Mouse (Mus musculus): Measurements from ENCODE around the gene Gm4064. TPM values are rescaled to one million over a fixed set of nuclear protein-coding genes. Genes with fewer than 3 reads are reported as not detected.
"Not testable (repeated sequence)": the region's sequence is repeated elsewhere in the genome, so short reads cannot be mapped to it uniquely, and the experiment has no call there.

The Gm4064 gene
- polyA plus RNA-seq (2012), result not detected in 2 replicates

DNA sequence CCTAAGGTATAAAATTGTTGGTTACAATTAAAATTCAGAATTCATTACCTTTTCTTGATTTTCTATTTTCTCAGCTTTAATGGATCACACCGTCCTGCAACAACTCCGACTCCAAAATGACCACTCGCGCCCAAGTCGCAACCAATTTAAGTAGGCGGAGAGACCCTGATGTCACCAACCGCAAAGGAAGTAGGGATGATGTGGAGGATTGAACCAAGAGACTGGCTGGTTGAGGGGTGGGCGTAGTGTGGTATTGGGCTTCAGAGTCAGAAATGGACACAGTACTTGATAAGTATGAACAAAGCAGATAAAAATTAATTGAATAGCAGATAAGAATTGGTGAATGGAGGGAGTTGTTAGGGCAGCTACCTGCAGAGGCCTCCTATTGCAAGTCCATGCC, at the start of gene Gm4064:
TSS of gene Gm4064 (minus strand) at position 101 of the 400 bp plus-strand sequence.
- not testable (repeated sequence) for TF ChIP-seq GATA1 (IDR thresholded peaks at IDR 0.05; ENCODE audit: low read length)

DNA sequence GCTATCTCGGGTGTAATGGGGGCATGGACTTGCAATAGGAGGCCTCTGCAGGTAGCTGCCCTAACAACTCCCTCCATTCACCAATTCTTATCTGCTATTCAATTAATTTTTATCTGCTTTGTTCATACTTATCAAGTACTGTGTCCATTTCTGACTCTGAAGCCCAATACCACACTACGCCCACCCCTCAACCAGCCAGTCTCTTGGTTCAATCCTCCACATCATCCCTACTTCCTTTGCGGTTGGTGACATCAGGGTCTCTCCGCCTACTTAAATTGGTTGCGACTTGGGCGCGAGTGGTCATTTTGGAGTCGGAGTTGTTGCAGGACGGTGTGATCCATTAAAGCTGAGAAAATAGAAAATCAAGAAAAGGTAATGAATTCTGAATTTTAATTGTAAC, 34.4 kb upstream of the Gm4064 start, which contains the start of the genes Rbmy and Gm10256:
TSS of gene Rbmy (plus strand) at position 301 of the 400 bp plus-strand sequence.
TSS of gene Gm10256 (plus strand) at position 320 of the 400 bp plus-strand sequence.
- not testable (repeated sequence) for TF ChIP-seq GATA1 (IDR thresholded peaks at IDR 0.05; ENCODE audit: low read length)

Other genes starting within 250 kb of the Gm4064 start
- not detected in 2 replicates for gene H2al2c, start 197.1 kb downstream of the Gm4064 start, polyA plus RNA-seq (2012)
- gene Sry, start 132.5 kb downstream of the Gm4064 start, polyA plus RNA-seq (2012), result not detected in 2 replicates
- gene H2al2b, start 75.5 kb downstream of the Gm4064 start, polyA plus RNA-seq (2012), result not detected in 2 replicates
- gene Rbmy, start 34.5 kb upstream of the Gm4064 start, polyA plus RNA-seq (2012), result not detected in 2 replicates
- gene Gm10256, start 34.5 kb upstream of the Gm4064 start, polyA plus RNA-seq (2012), result not detected in 2 replicates
- not detected in 2 replicates for gene Gm10352, start 104.8 kb upstream of the Gm4064 start, polyA plus RNA-seq (2012)
- gene Gm29289, start 136.4 kb upstream of the Gm4064 start, polyA plus RNA-seq (2012), result not detected in 2 replicates

All from G1E-ER4 (cell line).